Mouse (Mus musculus) kidney, adult 2 months (tissue): ENCODE measurements around the gene Cntnap4.

Experiments
- CTCF ChIP-seq: fragments of 200-500 bp; conservative IDR thresholded peaks from 2 replicates; pipeline ENCODE4 v1.5.1; 2011; ENCODE audit warnings: low read depth, mild to moderate bottlenecking, control low read depth, low read length, moderate library complexity, mixed read lengths; ENCODE audit not compliant: insufficient read depth, insufficient read length
- POLR2A ChIP-seq: fragments of 200-500 bp; IDR thresholded peaks from one replicate; pipeline ENCODE4 v1.6.1; 2011; ENCODE audit warnings: low read depth, low read length, control low read depth

DNA sequence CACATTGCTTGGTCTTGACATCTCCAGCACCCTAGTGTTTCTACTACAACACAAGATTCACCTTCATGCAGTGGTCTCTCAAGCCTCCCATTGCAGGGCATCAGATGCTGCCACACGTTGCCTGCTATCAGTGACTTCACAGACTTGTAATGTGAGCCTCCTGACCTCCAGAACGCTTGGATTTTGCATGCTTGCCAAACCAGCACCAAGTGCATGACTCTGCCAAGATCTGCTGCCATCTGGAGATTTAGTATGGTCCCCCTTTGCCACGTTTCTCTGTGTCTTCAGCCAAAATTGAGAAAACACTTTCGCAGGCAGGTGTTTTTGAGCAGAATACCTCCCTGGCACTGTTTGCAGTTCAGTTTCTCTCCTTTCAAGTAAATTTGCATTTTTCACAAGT lies 12.5 kb upstream of the Cntnap4 start:
- TF ChIP-seq CTCF (no peak), POLR2A (no peak)
